Mouse (Mus musculus): ENCODE data around the gene D6Wsu163e.

D6Wsu163e gene

GRCm38 (mm10) chr6:126939487-126940171 is at the start of gene D6Wsu163e, which contains the start of gene Rad51ap1:
D6Wsu163e (plus strand) TSS chr6:126939962.
Rad51ap1 (minus strand) TSS chr6:126939587.
- peak; percentile 93 for DNase-seq (ENCODE audit: extremely low spot score, low spot score)

GRCm38 (mm10) chr6:126907378-126907777 is 32.4 kb upstream of the D6Wsu163e start:
- DNase-seq (ENCODE audit: extremely low spot score, low spot score), result no peak

- DNase-seq (ENCODE audit: extremely low spot score, low spot score), result no peak
Measured at GRCm38 (mm10) chr6:126907876-126908275, 31.9 kb upstream of the D6Wsu163e start.

- no peak for DNase-seq (ENCODE audit: extremely low spot score, low spot score)
Measured at GRCm38 (mm10) chr6:126910727-126911126, 29.0 kb upstream of the D6Wsu163e start.

- DNase-seq (ENCODE audit: extremely low spot score, low spot score), result no peak
Measured at GRCm38 (mm10) chr6:126914928-126915327, 24.8 kb upstream of the D6Wsu163e start.

DNA sequence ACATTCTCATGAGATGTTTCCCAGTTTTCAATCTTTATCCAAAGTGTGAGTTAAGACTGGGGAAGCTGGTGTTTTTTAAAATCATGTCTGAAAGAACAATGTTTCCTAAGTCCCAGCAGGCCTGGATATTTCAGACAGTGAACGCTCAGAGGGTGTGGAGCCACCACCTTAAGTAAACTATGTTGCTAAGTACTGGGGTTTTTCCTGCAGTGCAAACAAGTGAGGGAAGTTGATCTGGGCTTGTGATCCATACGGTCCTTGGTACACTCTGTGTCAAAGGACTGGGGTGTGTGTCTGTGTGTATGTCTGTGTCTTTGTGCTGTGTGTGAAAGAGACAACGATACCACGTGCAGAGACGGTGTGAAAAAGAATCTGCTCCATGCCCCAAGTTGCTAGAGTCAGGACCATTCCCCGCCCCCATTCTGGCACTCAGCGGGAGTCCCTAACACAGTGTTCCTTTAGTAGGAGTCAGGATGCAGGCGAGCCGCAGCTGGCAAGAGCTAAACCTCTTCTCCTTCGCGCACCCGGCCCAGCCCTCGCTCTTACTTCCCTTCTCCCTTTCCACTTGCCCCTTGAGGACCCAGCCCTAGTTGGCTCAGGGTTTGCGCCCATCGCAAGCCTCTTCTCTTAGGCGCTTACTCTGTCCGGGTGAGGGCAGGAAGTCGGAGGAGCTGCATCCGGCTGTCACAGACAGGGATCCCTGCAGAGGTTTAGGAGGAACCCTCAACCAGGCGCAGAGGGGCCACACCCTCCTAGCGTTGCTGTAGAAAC is 18.5 kb upstream of the D6Wsu163e start, which contains the start of gene Dyrk4:
Gene Dyrk4 (minus strand): TSS at position 729 of the 771 bp plus-strand sequence.
- peak; percentile 29 for DNase-seq (ENCODE audit: extremely low spot score, low spot score)

- no peak for DNase-seq (ENCODE audit: extremely low spot score, low spot score)
Measured at GRCm38 (mm10) chr6:126932896-126933295, 6.9 kb upstream of the D6Wsu163e start.

GRCm38 (mm10) chr6:126938047-126938446 is 1.7 kb upstream of the D6Wsu163e start:
- DNase-seq (ENCODE audit: extremely low spot score, low spot score), result no peak

GRCm38 (mm10) chr6:126938853-126939486 is 792 bp upstream of the D6Wsu163e start:
- DNase-seq (ENCODE audit: extremely low spot score, low spot score), result peak; percentile 15

DNA sequence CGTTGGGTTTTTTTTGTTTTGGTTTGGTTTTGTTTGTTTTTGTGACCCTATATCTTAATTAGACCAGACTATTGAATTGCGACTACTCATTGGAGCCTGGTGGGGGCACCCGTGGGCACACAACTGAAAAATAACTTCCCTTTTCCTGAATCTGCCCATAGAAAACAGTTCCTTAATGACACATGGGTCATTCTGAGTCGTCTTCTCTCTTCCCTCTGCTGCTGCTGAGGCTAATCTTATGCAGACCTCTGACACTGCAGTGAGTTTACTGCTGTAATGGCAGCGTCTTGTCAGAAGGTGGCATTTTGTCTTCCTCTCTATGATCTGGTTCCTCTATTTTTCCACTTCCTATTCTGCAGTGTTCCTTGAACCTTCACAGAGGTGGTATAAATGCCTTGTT is 689 bp downstream of the D6Wsu163e start:
- DNase-seq (ENCODE audit: extremely low spot score, low spot score), result no peak

DNA sequence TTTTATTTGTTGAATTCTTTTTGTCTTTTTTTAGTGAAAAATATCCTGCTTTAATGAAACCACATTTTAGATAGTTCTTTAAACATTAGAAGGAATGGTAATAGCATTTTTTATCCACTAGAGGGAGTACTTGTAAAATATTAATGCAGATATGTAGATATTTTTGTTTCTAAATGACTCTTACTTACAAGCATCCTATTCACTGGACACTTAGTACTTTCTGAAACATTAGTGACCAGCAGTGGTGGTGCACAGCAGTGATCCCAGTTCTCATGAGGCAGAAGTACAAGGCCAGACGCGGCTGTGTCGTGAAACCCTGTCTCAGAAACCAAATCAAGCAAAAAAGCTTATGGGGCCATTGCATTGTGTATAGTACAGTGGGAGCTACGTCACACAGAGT is 8.6 kb downstream of the D6Wsu163e start:
- peak; percentile 19 for DNase-seq (ENCODE audit: extremely low spot score, low spot score)

- DNase-seq (ENCODE audit: extremely low spot score, low spot score), result peak; percentile 87
Measured at GRCm38 (mm10) chr6:126955734-126956133, 16.0 kb downstream of the D6Wsu163e start.

- DNase-seq (ENCODE audit: extremely low spot score, low spot score), result no peak
Measured at GRCm38 (mm10) chr6:126961371-126962018, 21.7 kb downstream of the D6Wsu163e start.

DNA sequence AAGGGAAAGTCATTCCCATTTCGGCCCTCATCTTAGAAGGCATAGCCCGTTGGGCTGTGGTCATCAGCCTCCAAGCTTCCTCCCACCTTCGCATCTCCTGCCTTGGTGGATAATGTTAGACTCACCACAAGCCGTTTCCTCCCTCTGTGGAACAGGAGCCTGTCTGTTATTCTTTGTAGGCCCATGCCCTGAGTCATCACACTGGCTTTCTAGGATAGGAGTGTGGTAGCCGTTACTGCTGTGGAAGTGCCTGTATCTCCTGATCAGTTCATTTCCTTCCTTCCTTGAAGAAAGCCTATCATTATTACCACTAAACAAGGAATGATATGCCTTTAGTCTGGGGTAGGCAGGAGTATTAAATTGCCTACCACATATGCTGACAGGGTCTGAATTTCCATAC is 22.9 kb downstream of the D6Wsu163e start:
- DNase-seq (ENCODE audit: extremely low spot score, low spot score), result no peak

GRCm38 (mm10) chr6:126963426-126963825 is 23.7 kb downstream of the D6Wsu163e start:
- no peak for DNase-seq (ENCODE audit: extremely low spot score, low spot score)

- DNase-seq (ENCODE audit: extremely low spot score, low spot score), result no peak
Measured at GRCm38 (mm10) chr6:126966241-126967026, 26.7 kb downstream of the D6Wsu163e start.

DNA sequence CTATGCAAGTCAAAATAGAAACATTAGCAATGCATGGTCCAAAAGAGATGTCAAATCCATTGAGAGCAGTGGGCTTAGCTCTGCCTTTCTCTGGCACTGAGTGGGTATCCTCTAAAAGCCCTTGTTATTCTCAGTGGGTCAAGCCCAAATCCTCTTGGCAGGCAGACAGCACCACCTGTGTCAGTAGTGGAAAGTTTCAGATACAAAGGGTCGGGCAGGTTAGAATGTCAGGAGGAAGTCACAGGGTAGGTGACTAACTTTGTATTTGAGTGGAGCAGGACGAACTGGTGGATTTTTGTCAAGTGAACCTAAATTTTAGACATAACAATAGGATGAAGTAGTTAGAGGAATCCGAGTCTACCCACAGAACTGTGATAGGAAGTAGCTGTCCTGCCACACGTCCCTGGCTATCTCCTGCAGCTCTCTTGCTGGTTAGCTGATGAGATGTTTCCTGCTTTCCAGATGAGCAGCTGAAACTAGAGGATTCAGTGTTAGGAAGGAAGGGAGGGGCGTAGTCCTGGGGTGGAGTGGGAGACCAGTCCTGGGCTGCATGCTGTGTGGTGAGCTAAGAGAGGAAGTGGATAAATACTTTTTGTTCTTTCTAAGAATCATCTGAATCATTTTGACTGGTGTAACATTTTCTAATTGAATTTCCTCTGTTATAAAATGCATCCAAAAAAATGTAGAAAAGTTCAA is 41.9 kb downstream of the D6Wsu163e start:
- no peak for DNase-seq (ENCODE audit: extremely low spot score, low spot score)

- DNase-seq (ENCODE audit: extremely low spot score, low spot score), result no peak
Measured at GRCm38 (mm10) chr6:126993676-126994075, 53.9 kb downstream of the D6Wsu163e start.

DNA sequence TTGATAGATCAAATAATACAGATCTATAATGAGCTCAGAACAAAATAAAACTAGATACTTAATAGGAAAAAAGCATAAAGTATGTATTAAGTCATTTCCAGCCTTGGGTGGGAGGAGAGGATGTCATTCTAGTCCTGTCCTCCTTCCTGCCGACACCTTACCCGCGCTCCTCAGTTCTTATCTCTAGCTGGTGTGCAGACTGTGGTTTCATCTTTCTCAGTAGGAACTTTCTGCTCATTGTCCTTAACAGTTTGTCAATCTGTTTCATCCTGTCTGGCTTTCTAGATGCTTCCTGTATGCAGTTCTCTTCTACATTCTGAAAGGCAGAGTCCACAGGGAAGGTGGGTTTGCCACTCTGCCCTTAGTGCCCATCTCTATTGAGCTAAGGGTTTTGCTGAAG is 55.7 kb downstream of the D6Wsu163e start:
- no peak for DNase-seq (ENCODE audit: extremely low spot score, low spot score)

- no peak for DNase-seq (ENCODE audit: extremely low spot score, low spot score)
Measured at GRCm38 (mm10) chr6:126996399-126996798, 56.6 kb downstream of the D6Wsu163e start.

Data from neural tube, embryonic 10.5 days (tissue).